Mouse (Mus musculus) neural tube, embryonic 14.5 days (tissue): Measurements from ENCODE around the gene Foxc2. TPM values are rescaled to one million over a fixed set of nuclear protein-coding genes. Genes with fewer than 3 reads are reported as not detected.
A peak's percentile ranks its signal among the peaks of the same experiment; 100 is the strongest.

Source experiments
- ATAC-seq: fragments of 200-750 bp; cut with Nextera tagmentation; 2 replicates; pipeline ENCODE4 v1.8.0; 2017; ENCODE audit warnings: low read depth, mild to moderate bottlenecking, moderate TSS enrichment, moderate library complexity
- H3K27ac ChIP-seq: fragments of 300-500 bp; sonication (generic); 2 replicates; pipeline ENCODE4 v1.5.1; 2014; ENCODE audit warnings: low read depth, mild to moderate bottlenecking, control low read depth, low read length, moderate library complexity, mixed read lengths
- H3K27me3 ChIP-seq: fragments of 300-500 bp; sonication (generic); 2 replicates; pipeline ENCODE4 v1.6.1; 2014; ENCODE audit warnings: low read length; ENCODE audit not compliant: control insufficient read depth, insufficient read depth
- H3K36me3 ChIP-seq: fragments of 300-500 bp; sonication (generic); 2 replicates; pipeline ENCODE4 v1.6.1; 2014; ENCODE audit warnings: low read length, mixed read lengths; ENCODE audit not compliant: control insufficient read depth, insufficient read depth
- H3K4me1 ChIP-seq: fragments of 300-500 bp; sonication (generic); 2 replicates; pipeline ENCODE4 v1.6.1; 2014; ENCODE audit warnings: low read length; ENCODE audit not compliant: control insufficient read depth, insufficient read depth
- H3K4me2 ChIP-seq: fragments of 300-500 bp; sonication (generic); 2 replicates; pipeline ENCODE4 v1.6.1; 2014; ENCODE audit warnings: mild to moderate bottlenecking, low read depth, low read length, control low read depth
- H3K4me3 ChIP-seq: fragments of 300-500 bp; sonication (generic); 2 replicates; pipeline ENCODE4 v1.5.1; 2014; ENCODE audit warnings: low read depth, low read length, control low read depth, mixed read lengths
- H3K9ac ChIP-seq: fragments of 300-500 bp; sonication (generic); replicated peaks from 2 replicates; pipeline ENCODE4 v1.6.1; 2014; ENCODE audit warnings: low read depth, mild to moderate bottlenecking, control low read depth, low read length, mixed read lengths
- H3K9me3 ChIP-seq: fragments of 300-500 bp; sonication (generic); 2 replicates; pipeline ENCODE4 v1.6.1; 2016; ENCODE audit warnings: low read length; ENCODE audit not compliant: control insufficient read depth
- WGBS: fragments of 180-500 bp; shearing (Covaris S2); extraction: QIAGEN DNeasy Blood & Tissue Kit; methylation state at CpG from one replicate; pipeline ENCODE4 v1.1.7; 2014; 5-methylcytosine and 5-hydroxymethylcytosine counted together
- polyA plus RNA-seq: library from polyadenylated mRNA; unstranded; fragments of >200 nt; fragmentation: Nextera tagmentation; extraction: Ambion mirVana; gene quantifications from 2 replicates; pipeline ENCODE4 v1.2.1, GENCODE M21; 2014

The Foxc2 gene
- polyA plus RNA-seq, 1 experiment from 2014 or later = 0.16 TPM

DNA sequence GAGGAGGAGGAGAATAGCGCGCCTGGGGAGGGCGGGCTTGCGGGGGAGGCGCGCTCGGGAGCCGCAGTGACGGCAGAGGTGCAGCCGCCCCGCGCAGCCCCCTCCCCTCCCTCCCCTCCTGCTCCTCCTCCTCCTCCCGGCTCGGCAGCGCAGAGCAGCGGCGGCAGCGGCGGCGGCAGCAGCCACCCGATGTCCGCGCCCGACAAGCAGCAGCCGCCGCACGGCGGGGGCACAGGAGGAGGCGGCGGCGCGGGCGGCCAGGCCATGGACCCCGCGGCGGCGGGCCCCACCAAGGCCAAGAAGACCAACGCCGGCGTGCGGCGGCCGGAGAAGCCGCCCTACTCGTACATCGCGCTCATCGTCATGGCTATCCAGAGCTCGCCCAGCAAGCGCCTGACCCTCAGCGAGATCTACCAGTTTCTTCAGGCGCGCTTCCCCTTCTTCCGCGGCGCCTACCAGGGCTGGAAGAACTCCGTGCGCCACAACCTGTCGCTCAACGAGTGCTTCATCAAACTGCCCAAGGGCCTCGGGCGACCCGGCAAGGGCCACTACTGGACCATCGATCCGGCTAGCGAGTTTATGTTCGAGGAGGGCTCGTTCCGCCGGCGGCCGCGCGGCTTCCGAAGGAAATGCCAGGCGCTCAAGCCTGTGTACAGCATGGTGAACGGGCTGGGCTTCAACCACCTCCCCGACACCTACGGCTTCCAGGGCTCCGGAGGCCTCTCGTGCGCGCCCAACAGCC lies 31.6 kb upstream of the Foxc2 start, which contains the start of gene Foxf1:
Gene Foxf1, plus strand, starts transcription at position 177 of the 742 bp plus-strand sequence.
- H3K27me3 ChIP-seq = peaks cover 88% of the 10 kb centered on the region

DNA sequence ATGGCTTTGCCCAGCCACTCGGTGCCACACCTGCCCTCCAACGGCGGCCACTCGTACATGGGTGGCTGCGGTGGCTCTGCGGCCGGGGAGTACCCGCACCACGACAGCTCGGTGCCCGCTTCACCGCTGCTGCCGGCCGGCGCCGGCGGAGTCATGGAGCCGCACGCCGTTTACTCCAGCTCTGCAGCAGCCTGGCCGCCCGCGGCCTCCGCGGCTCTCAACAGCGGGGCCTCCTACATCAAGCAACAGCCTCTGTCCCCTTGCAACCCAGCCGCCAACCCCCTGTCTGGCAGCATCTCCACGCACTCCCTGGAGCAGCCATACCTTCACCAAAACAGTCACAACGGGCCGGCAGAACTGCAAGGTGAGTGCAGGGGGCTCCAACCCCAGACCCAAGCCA lies 31.0 kb upstream of the Foxc2 start:
- no peak overlapping the region for H3K9ac ChIP-seq
- no peaks in the 10 kb centered on the region for H3K36me3 ChIP-seq
- ATAC-seq = no peak
- no peak overlapping the region for H3K27ac ChIP-seq
- 1% methylated on average over 30 of the region's 30 CpGs for WGBS
- H3K27me3 ChIP-seq = peaks cover 90% of the 10 kb centered on the region
- H3K4me2 ChIP-seq = no peak overlapping the region
- peak overlapping the region; percentile 29; the same call in 1 of the 2 replicates for H3K4me3 ChIP-seq
- 0 out of 2 replicates have a peak, but pooled peaks cover 11% of the 10 kb centered on the region for H3K4me1 ChIP-seq
- no peaks in the 10 kb centered on the region for H3K9me3 ChIP-seq

More for the DNA sequence above, 31.6 kb upstream of the Foxc2 start, which contains the start of gene Foxf1:
- Histone ChIP-seq H3K4me1 (0 out of 2 replicates have a peak, but pooled peaks cover 11% of the 10 kb centered on the region), H3K9ac (no peak within 1 kb of the TSS; the same call in 1 of the 2 replicates), H3K9me3 (no peaks in the 10 kb centered on the region), H3K4me3 (peak within 1 kb of the TSS; percentile 29), H3K27ac (no peak within 1 kb of the TSS), H3K36me3 (no peaks in the 10 kb centered on the region), H3K4me2 (peak within 1 kb of the TSS; percentile 56)
- no peak for ATAC-seq
- WGBS = under 1% methylated on average over 43 of the region's 83 CpGs

DNA sequence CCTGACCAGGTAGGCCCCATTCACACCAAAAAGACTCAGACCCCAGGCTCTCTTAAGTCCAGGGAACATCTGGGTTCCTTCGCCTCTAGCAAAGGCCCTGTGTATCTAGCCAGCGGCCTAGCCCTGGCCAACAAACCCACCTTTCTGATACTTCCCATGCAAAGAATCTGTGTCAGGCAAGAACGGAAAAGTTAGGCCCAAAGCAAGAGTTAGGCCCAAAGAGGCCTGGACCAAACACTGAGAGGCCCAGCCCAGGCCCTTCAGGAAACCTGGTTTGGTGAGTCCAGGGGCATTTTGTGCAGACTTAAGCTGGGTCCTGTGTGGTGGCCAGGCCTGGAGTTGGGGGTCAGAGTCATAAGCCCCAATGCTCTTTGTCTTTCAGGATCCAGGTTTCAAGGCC lies 30.4 kb upstream of the Foxc2 start:
- no peaks in the 10 kb centered on the region for H3K9me3 ChIP-seq
- H3K27me3 ChIP-seq = peaks cover 90% of the 10 kb centered on the region
- no peaks in the 10 kb centered on the region for H3K36me3 ChIP-seq
- H3K4me1 ChIP-seq = 0 out of 2 replicates have a peak, but pooled peaks cover 11% of the 10 kb centered on the region
- no peak for ATAC-seq
- H3K4me3 ChIP-seq = no peak overlapping the region
- H3K4me2 ChIP-seq = no peak overlapping the region
- WGBS = 30% methylated on average over 3 of the region's 3 CpGs
- no peak overlapping the region for H3K9ac ChIP-seq
- no peak overlapping the region for H3K27ac ChIP-seq

DNA sequence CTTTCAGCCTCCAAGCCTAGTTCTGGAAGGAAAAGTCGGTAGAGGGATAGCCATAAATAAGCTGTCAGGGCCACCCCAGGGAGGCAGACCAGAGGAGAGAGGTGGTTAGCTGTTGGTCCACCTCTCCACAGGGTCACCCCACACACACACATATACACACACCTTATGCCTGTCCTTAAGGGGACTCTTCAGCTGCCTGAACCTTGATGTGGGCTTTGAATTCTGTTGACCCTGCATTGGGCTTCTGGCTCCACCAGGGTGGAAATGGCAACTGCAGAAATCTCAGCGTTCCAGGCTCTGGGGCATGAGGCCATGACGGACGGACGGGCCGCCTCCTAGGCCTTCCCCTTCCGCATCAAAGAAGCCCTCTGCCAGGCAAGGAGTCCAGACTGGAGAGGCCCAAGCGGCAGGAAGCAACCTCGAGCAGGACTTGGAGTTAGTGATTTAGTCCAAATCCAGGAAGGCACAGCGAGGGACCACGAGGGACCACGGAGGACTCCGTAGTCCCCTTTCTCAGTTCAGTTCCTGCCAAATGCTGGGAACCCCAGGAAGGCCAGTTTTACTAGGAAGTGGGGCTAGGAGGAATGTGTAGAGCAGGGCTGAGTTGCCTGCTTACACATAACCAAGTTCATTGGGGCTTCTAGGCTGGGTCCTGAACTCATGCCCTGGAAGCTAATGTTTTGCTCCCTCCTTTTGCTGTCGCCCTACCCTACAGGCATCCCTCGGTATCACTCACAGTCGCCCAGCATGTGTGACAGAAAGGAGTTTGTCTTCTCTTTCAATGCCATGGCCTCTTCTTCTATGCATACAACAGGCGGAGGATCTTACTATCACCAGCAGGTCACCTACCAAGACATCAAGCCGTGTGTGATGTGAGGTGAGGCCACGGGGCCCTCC lies 29.7 kb upstream of the Foxc2 start:
- H3K4me1 ChIP-seq = 0 out of 2 replicates have a peak, but pooled peaks cover 11% of the 10 kb centered on the region
- no peak for ATAC-seq
- no peak overlapping the region for H3K9ac ChIP-seq
- no peak overlapping the region for H3K4me2 ChIP-seq
- WGBS = 9% methylated on average over 19 of the region's 19 CpGs
- no peak overlapping the region for H3K4me3 ChIP-seq
- no peaks in the 10 kb centered on the region for H3K9me3 ChIP-seq
- no peak overlapping the region for H3K27ac ChIP-seq
- H3K27me3 ChIP-seq = peaks cover 92% of the 10 kb centered on the region
- no peaks in the 10 kb centered on the region for H3K36me3 ChIP-seq

DNA sequence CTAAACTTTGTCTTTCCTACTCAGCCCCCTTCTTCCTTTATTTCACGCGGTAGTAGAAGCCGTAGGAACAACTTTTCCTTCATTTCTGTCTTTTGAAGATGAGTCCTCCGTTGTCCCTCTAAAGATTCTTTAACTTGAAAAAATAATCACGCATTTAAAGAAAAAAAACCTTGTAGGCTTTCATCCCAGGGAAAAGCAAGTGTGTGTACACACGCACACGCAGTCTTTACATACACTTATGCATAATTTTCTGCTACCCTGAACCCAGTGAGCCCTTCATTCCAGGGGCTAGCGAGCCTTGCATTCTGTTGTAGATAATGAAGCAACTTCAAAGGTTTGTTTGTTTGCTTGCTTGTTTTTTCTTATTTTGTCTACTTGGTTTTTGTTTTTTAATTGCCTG lies 27.7 kb upstream of the Foxc2 start:
- Histone ChIP-seq H3K4me2 (no peak overlapping the region), H3K4me3 (no peak overlapping the region), H3K27me3 (peaks cover 87% of the 10 kb centered on the region), H3K27ac (no peak overlapping the region), H3K36me3 (no peaks in the 10 kb centered on the region), H3K4me1 (0 out of 2 replicates have a peak, but pooled peaks cover 11% of the 10 kb centered on the region), H3K9me3 (no peaks in the 10 kb centered on the region), H3K9ac (no peak overlapping the region)
- 5% methylated on average over 8 of the region's 8 CpGs for WGBS
- no peak for ATAC-seq

DNA sequence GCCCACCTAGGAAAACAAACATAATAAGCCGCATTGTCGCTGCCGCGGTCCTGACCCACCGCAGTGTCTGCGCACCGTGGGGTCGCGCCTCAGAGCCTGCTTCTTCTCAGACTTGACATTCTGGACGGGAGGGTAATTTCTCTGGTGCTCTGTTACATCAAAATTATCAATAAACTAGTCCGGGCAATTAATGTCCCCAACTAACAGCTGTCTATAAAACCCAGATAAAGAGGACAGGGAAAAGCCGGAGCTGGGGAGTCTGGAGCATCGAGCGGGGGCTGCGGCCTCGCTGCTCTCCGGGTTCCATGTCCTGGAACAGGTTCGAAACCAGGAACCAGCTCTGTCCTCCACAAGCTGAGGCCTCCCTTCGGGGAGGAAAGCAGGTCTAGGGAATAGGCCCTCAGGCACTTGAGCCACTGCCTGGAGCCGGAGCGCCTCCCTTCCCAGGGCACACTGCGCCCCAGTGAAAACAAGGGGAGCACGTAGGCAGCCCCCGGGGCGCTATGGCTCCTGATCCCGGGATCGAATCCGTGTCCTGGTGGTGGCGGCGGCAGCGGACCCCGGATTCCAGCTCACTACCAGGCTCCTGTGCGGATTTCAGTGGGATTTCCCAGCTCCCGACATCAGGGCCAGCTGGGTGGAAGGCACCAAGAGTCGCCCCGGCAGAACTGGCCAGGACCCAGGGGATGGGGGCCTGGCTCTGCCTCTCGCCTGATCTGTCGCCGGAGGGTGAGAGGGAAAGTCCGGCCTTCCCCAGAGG lies 26.9 kb upstream of the Foxc2 start:
- H3K4me1 ChIP-seq = 0 out of 2 replicates have a peak, but pooled peaks cover 5% of the 10 kb centered on the region
- no peak overlapping the region for H3K27ac ChIP-seq
- H3K27me3 ChIP-seq = peaks cover 81% of the 10 kb centered on the region
- WGBS = 3% methylated on average over 38 of the region's 40 CpGs
- H3K9ac ChIP-seq = no peak overlapping the region
- H3K4me2 ChIP-seq = no peak overlapping the region
- no peaks in the 10 kb centered on the region for H3K9me3 ChIP-seq
- no peak overlapping the region for H3K4me3 ChIP-seq
- no peaks in the 10 kb centered on the region for H3K36me3 ChIP-seq
- ATAC-seq = no peak

DNA sequence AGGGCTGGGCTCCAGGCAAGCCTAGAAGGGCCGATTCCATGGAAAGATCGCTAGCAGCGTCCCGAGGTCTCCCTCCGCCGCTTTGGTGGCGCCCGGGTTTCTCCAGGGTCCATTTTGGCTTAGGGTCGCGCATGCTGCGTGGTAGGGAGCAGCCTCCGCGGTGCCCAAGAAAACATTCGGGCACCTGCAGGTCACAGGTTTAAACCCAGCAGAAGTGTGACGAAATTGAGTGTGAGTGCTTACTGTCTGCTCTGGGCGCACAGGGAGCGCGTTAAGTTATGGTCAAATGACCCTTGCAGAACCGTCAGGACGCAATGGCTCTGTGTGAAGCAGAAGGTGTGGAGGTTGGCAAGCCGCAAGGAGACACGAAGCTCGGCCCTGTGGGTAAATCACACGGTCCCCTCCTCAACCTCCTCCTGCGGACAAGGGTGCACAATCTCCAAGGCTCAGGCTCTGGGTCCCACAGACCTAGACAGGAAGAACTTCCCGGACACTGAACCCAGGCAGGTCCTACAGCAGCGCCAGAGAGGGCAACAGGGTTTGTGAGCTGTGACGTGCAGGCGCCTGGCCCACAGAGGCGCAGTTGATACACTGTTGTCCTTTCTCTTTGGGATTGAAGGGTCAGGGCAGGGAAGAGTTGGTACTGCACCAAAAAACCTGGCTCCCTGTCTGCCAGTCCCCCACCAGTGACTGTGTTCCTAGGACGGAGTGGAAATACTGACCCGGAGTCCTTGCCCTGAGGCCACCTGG lies 26.2 kb upstream of the Foxc2 start:
- H3K9me3 ChIP-seq = no peaks in the 10 kb centered on the region
- H3K9ac ChIP-seq = no peak overlapping the region
- H3K27ac ChIP-seq = no peak overlapping the region
- H3K27me3 ChIP-seq = peaks cover 76% of the 10 kb centered on the region
- H3K4me2 ChIP-seq = no peak overlapping the region
- ATAC-seq = no peak
- no peaks in the 10 kb centered on the region for H3K4me1 ChIP-seq
- H3K4me3 ChIP-seq = no peak overlapping the region
- no peaks in the 10 kb centered on the region for H3K36me3 ChIP-seq
- WGBS = 5% methylated on average over 32 of the region's 32 CpGs

DNA sequence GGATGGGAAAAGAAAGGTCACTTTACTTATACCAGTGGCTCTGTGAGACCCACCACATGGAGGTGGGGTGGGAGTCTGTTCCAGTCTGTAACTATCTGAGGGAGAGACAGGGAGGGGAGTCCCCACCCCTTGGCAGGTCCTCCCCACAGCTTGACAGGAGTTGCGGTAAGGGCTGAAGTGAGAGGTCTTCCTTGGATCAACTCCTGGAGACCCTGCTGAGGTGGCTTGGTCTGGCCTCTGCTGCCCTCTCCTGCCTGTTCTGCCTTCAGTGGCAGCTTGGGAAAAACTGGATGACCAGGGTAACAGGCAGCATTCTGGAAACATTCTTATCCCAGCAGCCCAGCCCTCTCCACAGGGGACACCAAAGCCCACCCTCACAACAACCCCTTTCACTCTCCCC lies 25.3 kb upstream of the Foxc2 start:
- Histone ChIP-seq H3K4me2 (no peak overlapping the region), H3K9ac (no peak overlapping the region), H3K4me1 (no peaks in the 10 kb centered on the region), H3K36me3 (no peaks in the 10 kb centered on the region), H3K27me3 (peaks cover 67% of the 10 kb centered on the region), H3K4me3 (no peak overlapping the region), H3K27ac (no peak overlapping the region), H3K9me3 (no peaks in the 10 kb centered on the region)
- no peak for ATAC-seq
- 0% methylated on average over 1 of the region's 1 CpGs for WGBS
